Mouse (Mus musculus): ENCODE data around the gene Mcm3. TPM values are rescaled to one million over a fixed set of nuclear protein-coding genes. Genes with fewer than 3 reads are reported as not detected.

Mcm3 gene
- polyA plus RNA-seq, 2 experiments: 92.3 to 125 TPM

GRCm38 (mm10) chr1:20860775-20861174 is 40.7 kb upstream of the Mcm3 start:
- Histone ChIP-seq H3K9me3 (ENCODE audit: control insufficient read depth, low read length) (no peaks in the 10 kb centered on the region), H3K4me3 (replicated peaks; ENCODE audit: low read length) (no peak overlapping the region), H3K4me1 (ENCODE audit: control insufficient read depth, insufficient read depth, low read length) (no peaks in the 10 kb centered on the region), H3K36me3 (ENCODE audit: control insufficient read depth, insufficient read depth, low read length) (no peaks in the 10 kb centered on the region), H3K4me2 (replicated peaks; ENCODE audit: low read depth, low read length, severe bottlenecking) (no peak overlapping the region), H3K9ac (ENCODE audit: low read depth, low read length, severe bottlenecking) (no peak overlapping the region), H3K27me3 (ENCODE audit: control insufficient read depth, insufficient read depth, low read length) (no peaks in the 10 kb centered on the region), H3K27ac (replicated peaks; ENCODE audit: low read depth, low read length) (no peak overlapping the region)
- no peak for TF ChIP-seq POLR2A (IDR thresholded peaks at IDR 0.05; ENCODE audit: borderline replicate concordance, extremely low read depth, insufficient read depth, insufficient read length)
- 71% methylated on average over 3 of the region's 3 CpGs for WGBS
- DNase-seq (ENCODE audit: low spot score): no peak
- ATAC-seq (ENCODE audit: low FRiP score, low read depth): no peak

- H3K36me3 ChIP-seq (ENCODE audit: control insufficient read depth, insufficient read depth, low read length): no peaks in the 10 kb centered on the region
- no peak overlapping the region for H3K4me2 ChIP-seq (replicated peaks; ENCODE audit: low read depth, low read length, severe bottlenecking)
- no peak overlapping the region for H3K9ac ChIP-seq (ENCODE audit: low read depth, low read length, severe bottlenecking)
- DNase-seq (ENCODE audit: low spot score) (no peak), ATAC-seq (ENCODE audit: low FRiP score, low read depth) (no peak)
- H3K9me3 ChIP-seq (ENCODE audit: control insufficient read depth, low read length): 0 out of 2 replicates have a peak, but pooled peaks cover 4% of the 10 kb centered on the region
- 85% methylated on average over 7 of the region's 7 CpGs for WGBS
- H3K4me1 ChIP-seq (ENCODE audit: control insufficient read depth, insufficient read depth, low read length): no peaks in the 10 kb centered on the region
- H3K4me3 ChIP-seq (replicated peaks; ENCODE audit: low read length): no peak overlapping the region
- H3K27ac ChIP-seq (replicated peaks; ENCODE audit: low read depth, low read length): no peak overlapping the region
- no peak for TF ChIP-seq POLR2A (IDR thresholded peaks at IDR 0.05; ENCODE audit: borderline replicate concordance, extremely low read depth, insufficient read depth, insufficient read length)
- no peaks in the 10 kb centered on the region for H3K27me3 ChIP-seq (ENCODE audit: control insufficient read depth, insufficient read depth, low read length)
Observed at GRCm38 (mm10) chr1:20856924-20857902, 37.1 kb upstream of the Mcm3 start.

GRCm38 (mm10) chr1:20839911-20840310 is 19.8 kb upstream of the Mcm3 start:
- Histone ChIP-seq H3K4me3 (replicated peaks; ENCODE audit: low read length) (no peak overlapping the region), H3K36me3 (ENCODE audit: control insufficient read depth, insufficient read depth, low read length) (no peaks in the 10 kb centered on the region), H3K27me3 (ENCODE audit: control insufficient read depth, insufficient read depth, low read length) (no peaks in the 10 kb centered on the region), H3K9ac (ENCODE audit: low read depth, low read length, severe bottlenecking) (no peak overlapping the region), H3K9me3 (ENCODE audit: control insufficient read depth, low read length) (no peaks in the 10 kb centered on the region), H3K27ac (replicated peaks; ENCODE audit: low read depth, low read length) (no peak overlapping the region), H3K4me2 (replicated peaks; ENCODE audit: low read depth, low read length, severe bottlenecking) (no peak overlapping the region), H3K4me1 (ENCODE audit: control insufficient read depth, insufficient read depth, low read length) (no peaks in the 10 kb centered on the region)
- TF ChIP-seq POLR2A (IDR thresholded peaks at IDR 0.05; ENCODE audit: borderline replicate concordance, extremely low read depth, insufficient read depth, insufficient read length): no peak
- ATAC-seq (ENCODE audit: low FRiP score, low read depth) (no peak), DNase-seq (ENCODE audit: low spot score) (no peak)
- 65% methylated on average over 3 of the region's 3 CpGs for WGBS

GRCm38 (mm10) chr1:20836551-20837125 is 16.5 kb upstream of the Mcm3 start:
- TF ChIP-seq POLR2A (IDR thresholded peaks at IDR 0.05; ENCODE audit: borderline replicate concordance, extremely low read depth, insufficient read depth, insufficient read length): no peak
- Histone ChIP-seq H3K27me3 (ENCODE audit: control insufficient read depth, insufficient read depth, low read length) (no peaks in the 10 kb centered on the region), H3K36me3 (ENCODE audit: control insufficient read depth, insufficient read depth, low read length) (no peaks in the 10 kb centered on the region), H3K27ac (replicated peaks; ENCODE audit: low read depth, low read length) (no peak overlapping the region), H3K4me3 (replicated peaks; ENCODE audit: low read length) (no peak overlapping the region), H3K4me2 (replicated peaks; ENCODE audit: low read depth, low read length, severe bottlenecking) (no peak overlapping the region), H3K4me1 (ENCODE audit: control insufficient read depth, insufficient read depth, low read length) (no peaks in the 10 kb centered on the region), H3K9ac (ENCODE audit: low read depth, low read length, severe bottlenecking) (no peak overlapping the region), H3K9me3 (ENCODE audit: control insufficient read depth, low read length) (no peaks in the 10 kb centered on the region)
- WGBS: 86% methylated on average over 3 of the region's 3 CpGs
- no peak for DNase-seq (ENCODE audit: low spot score)
- no peak for ATAC-seq (ENCODE audit: low FRiP score, low read depth)

GRCm38 (mm10) chr1:20833141-20833511 is 13.0 kb upstream of the Mcm3 start:
- H3K27ac ChIP-seq (replicated peaks; ENCODE audit: low read depth, low read length): no peak overlapping the region
- H3K9ac ChIP-seq (ENCODE audit: low read depth, low read length, severe bottlenecking): no peak overlapping the region
- H3K4me2 ChIP-seq (replicated peaks; ENCODE audit: low read depth, low read length, severe bottlenecking): no peak overlapping the region
- no peaks in the 10 kb centered on the region for H3K27me3 ChIP-seq (ENCODE audit: control insufficient read depth, insufficient read depth, low read length)
- no peaks in the 10 kb centered on the region for H3K9me3 ChIP-seq (ENCODE audit: control insufficient read depth, low read length)
- no peaks in the 10 kb centered on the region for H3K36me3 ChIP-seq (ENCODE audit: control insufficient read depth, insufficient read depth, low read length)
- H3K4me1 ChIP-seq (ENCODE audit: control insufficient read depth, insufficient read depth, low read length): no peaks in the 10 kb centered on the region
- ATAC-seq (ENCODE audit: low FRiP score, low read depth): no peak
- DNase-seq (ENCODE audit: low spot score): no peak
- 74% methylated on average over 3 of the region's 4 CpGs for WGBS
- no peak for TF ChIP-seq POLR2A (IDR thresholded peaks at IDR 0.05; ENCODE audit: borderline replicate concordance, extremely low read depth, insufficient read depth, insufficient read length)
- no peak overlapping the region for H3K4me3 ChIP-seq (replicated peaks; ENCODE audit: low read length)
